In the genomic region with DNA sequence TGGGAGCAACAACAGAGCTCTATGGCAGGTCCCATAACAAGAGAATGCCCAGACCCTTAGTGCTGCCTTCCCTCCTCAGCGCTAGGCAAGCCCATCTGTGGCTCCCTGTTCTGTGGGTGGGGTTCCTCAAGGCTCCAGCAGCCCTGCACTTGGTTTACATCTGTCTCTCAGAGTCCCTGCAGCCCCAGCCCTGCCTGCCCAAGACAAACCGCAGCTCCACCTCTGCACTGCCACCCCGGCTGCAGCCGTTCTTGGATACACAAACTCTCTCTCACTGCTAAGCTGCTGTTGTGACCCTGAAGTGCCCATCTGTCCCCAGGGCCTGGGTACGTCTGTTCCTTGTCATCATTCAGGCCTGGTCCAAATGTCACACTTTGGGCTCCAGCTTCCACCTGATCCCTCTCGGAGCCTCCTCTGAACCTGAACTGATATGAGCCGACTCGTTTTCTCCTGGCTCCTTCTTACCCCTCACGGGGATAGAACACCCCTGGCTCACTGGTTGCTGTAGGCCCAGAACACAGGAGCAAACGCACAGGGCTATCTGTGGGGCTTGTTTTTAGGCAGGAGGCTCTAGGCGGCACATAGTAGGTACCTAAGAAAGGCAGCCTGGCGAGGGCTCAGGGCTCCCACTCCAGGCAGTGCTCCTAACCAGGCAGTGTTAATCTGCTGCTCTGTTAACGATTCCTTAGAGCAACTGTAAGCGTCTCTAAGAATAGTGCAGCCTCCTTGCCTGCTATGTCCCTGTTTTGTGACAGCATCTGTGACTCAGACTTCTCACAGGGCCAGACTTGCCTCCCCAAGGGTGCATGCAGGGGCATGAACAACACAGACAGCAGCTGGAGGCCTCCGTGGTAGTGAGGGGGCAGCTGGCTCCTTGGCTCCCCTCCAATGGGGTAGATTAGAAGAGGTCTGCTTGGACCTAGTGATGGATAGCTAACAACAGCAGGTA, we compare ENCODE assay signal across 8 mouse cellular contexts. TPM values are rescaled to one million over a fixed set of nuclear protein-coding genes. Genes with fewer than 3 reads are reported as not detected.
DNase-seq lines count a peak whose midpoint lies in the region; ATAC-seq and TF ChIP-seq lines count a peak whose summit lies in the region.

No protein-coding gene starts in this region.

- 37% methylated on average over 15 of the region's 15 CpGs for WGBS in embryonic facial prominence, embryonic 13.5 days
- WGBS in hindbrain, embryonic 16.5 days = 34% methylated on average over 15 of the region's 15 CpGs

- no peak for ATAC-seq in embryonic facial prominence, embryonic 13.5 days (ENCODE audit: insufficient number of reproducible peaks, insufficient read depth, low FRiP score, low TSS enrichment, low read depth)
- peak; percentile 16; the same call in 1 of the 2 replicates for ATAC-seq in hindbrain, embryonic 16.5 days
- peak; percentile 84 for ATAC-seq in megakaryocyte-erythroid progenitor cell, adult 5-6 weeks (replicated peaks; ENCODE audit: low FRiP score, low TSS enrichment, poor library complexity, severe bottlenecking)

- no peaks in the 10 kb centered on the region for H3K79me3 ChIP-seq in C2C12 (ENCODE audit: low read depth)

- H3K36me3 ChIP-seq in C2C12 (ENCODE audit: control insufficient read depth, insufficient read depth) = no peaks in the 10 kb centered on the region
- no peaks in the 10 kb centered on the region for H3K36me3 ChIP-seq in embryonic facial prominence, embryonic 13.5 days
- no peaks in the 10 kb centered on the region for H3K36me3 ChIP-seq in hindbrain, embryonic 16.5 days (ENCODE audit: control insufficient read depth, insufficient read depth, low read length)

- H3K27ac ChIP-seq in embryonic facial prominence, embryonic 13.5 days = peak overlapping the region; percentile 85
- H3K27ac ChIP-seq in hindbrain, embryonic 16.5 days (ENCODE audit: low read depth, low read length) = peak overlapping the region; percentile 53; the same call in 1 of the 2 replicates

- peak overlapping the region; percentile 32; the same call in 1 of the 2 replicates for H3K9ac ChIP-seq in embryonic facial prominence, embryonic 13.5 days
- H3K9ac ChIP-seq in hindbrain, embryonic 16.5 days (ENCODE audit: low read depth, low read length) = peak overlapping the region; percentile 17; the same call in 1 of the 2 replicates

- DNase-seq in cerebellum, adult 9-11 months = peak; percentile 70
- no peak for DNase-seq in cerebellum, adult 18-20 months
- peak; percentile 82 for DNase-seq in thymus, postnatal 0 days (ENCODE audit: low spot score)
- DNase-seq in embryo, embryonic 9.5 days (ENCODE audit: extremely low spot score) = no peak

- H3K79me2 ChIP-seq in C2C12 (ENCODE audit: control insufficient read depth, insufficient read depth) = no peaks in the 10 kb centered on the region

- no peak overlapping the region for H3ac ChIP-seq in C2C12 (ENCODE audit: control insufficient read depth, insufficient read length, low read depth)

- peak overlapping the region; percentile 20 for H3K4me2 ChIP-seq in embryonic facial prominence, embryonic 13.5 days
- no peak overlapping the region for H3K4me2 ChIP-seq in hindbrain, embryonic 16.5 days (ENCODE audit: low read length)

- no peak for TF ChIP-seq CTCF in C2C12 (IDR thresholded peaks at IDR 0.05; ENCODE audit: control insufficient read depth, insufficient read depth, insufficient read length)

- H3K4me1 ChIP-seq in embryonic facial prominence, embryonic 13.5 days = peaks cover 64% of the 10 kb centered on the region
- peaks cover 55% of the 10 kb centered on the region for H3K4me1 ChIP-seq in hindbrain, embryonic 16.5 days (ENCODE audit: control insufficient read depth, insufficient read depth, low read depth, low read length)

- H3K9me3 ChIP-seq in embryonic facial prominence, embryonic 13.5 days = no peaks in the 10 kb centered on the region
- no peaks in the 10 kb centered on the region for H3K9me3 ChIP-seq in hindbrain, embryonic 16.5 days (ENCODE audit: control insufficient read depth, low read length)

- H3K4me3 ChIP-seq in C2C12 (ENCODE audit: insufficient read depth, poor library complexity, severe bottlenecking) = no peak overlapping the region
- H3K4me3 ChIP-seq in embryonic facial prominence, embryonic 13.5 days = no peak overlapping the region
- H3K4me3 ChIP-seq in hindbrain, embryonic 16.5 days (ENCODE audit: low read length) = no peak overlapping the region

- H3K27me3 ChIP-seq in C2C12 (ENCODE audit: control insufficient read depth, insufficient read depth, insufficient read length) = no peaks in the 10 kb centered on the region
- H3K27me3 ChIP-seq in embryonic facial prominence, embryonic 13.5 days = no peaks in the 10 kb centered on the region
- no peaks in the 10 kb centered on the region for H3K27me3 ChIP-seq in hindbrain, embryonic 16.5 days (replicated peaks; ENCODE audit: control insufficient read depth, insufficient read depth, low read length)

TF ChIP-seq in C2C12, 6 proteins besides CTCF, POLR2A, EP300 and RAD21:
- TF ChIP-seq MYOD1 (IDR thresholded peaks at IDR 0.05; ENCODE audit: control insufficient read depth, insufficient read length, low read depth) (peak; percentile 75), MYOG (IDR thresholded peaks at IDR 0.05; ENCODE audit: control insufficient read depth, extremely low read depth, insufficient read length) (no peak)

RNA-seq across cellular contexts. Expression of a gene that starts 50.0 kb away (rescaled TPM):
- 79.6 TPM for polyA plus RNA-seq in C2C12 (2012; fragmentation: generic; extraction: Trizol)
- polyA plus RNA-seq in embryonic facial prominence, embryonic 13.5 days (2015; fragmentation: Nextera tagmentation; extraction: Ambion mirVana) = 113 and 122 TPM in 2 replicates
- polyA plus RNA-seq in hindbrain, embryonic 16.5 days (2015; fragmentation: Nextera tagmentation; extraction: Ambion mirVana) = 75.3 and 81.1 TPM in 2 replicates
- 88.4 and 129 TPM in 2 replicates for total RNA-seq in megakaryocyte-erythroid progenitor cell, adult 5-6 weeks (2014; fragmentation: Nextera tagmentation)
- total RNA-seq in megakaryocyte-erythroid progenitor cell, adult 5-6 weeks (2017) = 120 and 128 TPM in 2 replicates
- 132 and 146 TPM in 2 replicates for polyA plus RNA-seq in thymus, postnatal 0 days (2015; fragmentation: Nextera tagmentation; extraction: Ambion mirVana)

RNA-seq across cellular contexts. Expression of a gene that starts 53.8 kb away (rescaled TPM):
- 10.7 TPM for polyA plus RNA-seq in C2C12 (2012; fragmentation: generic; extraction: Trizol)
- polyA plus RNA-seq in embryonic facial prominence, embryonic 13.5 days (2015; fragmentation: Nextera tagmentation; extraction: Ambion mirVana) = 18.8 and 20.7 TPM in 2 replicates
- 41.9 and 44.2 TPM in 2 replicates for polyA plus RNA-seq in hindbrain, embryonic 16.5 days (2015; fragmentation: Nextera tagmentation; extraction: Ambion mirVana)
- 16.1 and 16.8 TPM in 2 replicates for total RNA-seq in megakaryocyte-erythroid progenitor cell, adult 5-6 weeks (2014; fragmentation: Nextera tagmentation)
- total RNA-seq in megakaryocyte-erythroid progenitor cell, adult 5-6 weeks (2017) = 8.0 and 11.9 TPM in 2 replicates
- polyA plus RNA-seq in thymus, postnatal 0 days (2015; fragmentation: Nextera tagmentation; extraction: Ambion mirVana) = 35.6 and 41.8 TPM in 2 replicates

Comparison
In these comparisons a context has a peak if more than half of its experiments do, and no peak if none do; other contexts are left out.
1. DNase-seq: peak in cerebellum, adult 9-11 months (single experiment) and thymus, postnatal 0 days (single experiment); none in cerebellum, adult 18-20 months (0 of 2) and embryo, embryonic 9.5 days (single experiment).